Mouse (Mus musculus) MEL (cell line): ENCODE data around the gene Gnaz. TPM values are rescaled to one million over a fixed set of nuclear protein-coding genes. Genes with fewer than 3 reads are reported as not detected.

Experiments used
- DNase-seq: peaks from one replicate; pipeline ENCODE4 v3.0.0; 2011; ENCODE audit warnings: low read depth, low spot score
- H3K27ac ChIP-seq: 2 replicates; pipeline ENCODE4 v1.5.1; 2012; ENCODE audit warnings: low read depth, mild to moderate bottlenecking, control low read depth, low read length, moderate library complexity; ENCODE audit not compliant: control insufficient read depth
- H3K27me3 ChIP-seq, 2 experiments: fragments of 150-350 bp in 1 of 2; sonication (generic) in 1 of 2; 2 replicates each; pipeline ENCODE4 v1.6.1; 2012; ENCODE audit warnings: low read length in 2 of 2, mild to moderate bottlenecking in 2 of 2, improper control_type of control experiment in 1 of 2, moderate library complexity in 1 of 2; ENCODE audit not compliant: insufficient read depth in 2 of 2, control insufficient read depth in 1 of 2
- H3K36me3 ChIP-seq, 2 experiments: 2 replicates each; pipeline ENCODE4 v1.6.1; 2012 to 2014; ENCODE audit warnings: low read length in 2 of 2, improper control_type of control experiment in 1 of 2, inconsistent platforms in 1 of 2, mild to moderate bottlenecking in 1 of 2; ENCODE audit not compliant: insufficient read depth in 2 of 2, control insufficient read depth in 1 of 2
- H3K4me1 ChIP-seq, 2 experiments: fragments of 150-350 bp in 1 of 2; sonication (generic) in 1 of 2; 2 replicates each; pipeline ENCODE4 v1.6.1; 2012; ENCODE audit warnings: low read length in 2 of 2, improper control_type of control experiment in 1 of 2, mild to moderate bottlenecking in 1 of 2; ENCODE audit not compliant: insufficient read depth in 2 of 2, control insufficient read depth in 1 of 2
- H3K4me3 ChIP-seq, 2 experiments: fragments of 150-350 bp in 1 of 2; sonication (generic) in 1 of 2; 2 replicates each; pipeline ENCODE4 v1.5.1; 2012; ENCODE audit warnings: low read depth in 2 of 2, low read length in 2 of 2, mild to moderate bottlenecking in 2 of 2, moderate library complexity in 2 of 2, control low read depth in 1 of 2, improper control_type of control experiment in 1 of 2; ENCODE audit not compliant: control insufficient read depth in 1 of 2, insufficient read depth in 1 of 2
- H3K79me2 ChIP-seq: 2 replicates; pipeline ENCODE4 v1.6.1; 2012; ENCODE audit warnings: mild to moderate bottlenecking, low read length, moderate library complexity; ENCODE audit not compliant: control insufficient read depth, poor library complexity, insufficient read depth
- H3K9ac ChIP-seq: 2 replicates; pipeline ENCODE4 v1.6.1; 2012; ENCODE audit warnings: low read depth, mild to moderate bottlenecking, control low read depth, low read length, moderate library complexity; ENCODE audit not compliant: control insufficient read depth, poor library complexity, severe bottlenecking
- H3K9me3 ChIP-seq: fragments of 150-350 bp; sonication (generic); replicated peaks from 2 replicates; pipeline ENCODE4 v1.6.1; 2012; ENCODE audit warnings: mild to moderate bottlenecking, low read length, improper control_type of control experiment, moderate library complexity; ENCODE audit not compliant: insufficient read depth
- CHD2 ChIP-seq: IDR thresholded peaks from 2 replicates; pipeline ENCODE4 v1.6.1; 2011; ENCODE audit warnings: low read length, improper control_type of control experiment
- CTCF ChIP-seq, 3 experiments: IDR thresholded peaks in 2 of 3; conservative IDR thresholded peaks in 1 of 3; 2 replicates each; pipeline ENCODE4 v1.5.1; 2011 to 2012; ENCODE audit warnings: low read length in 3 of 3, low read depth in 2 of 3, mild to moderate bottlenecking in 2 of 3, improper control_type of control experiment in 1 of 3, inconsistent platforms in 1 of 3, mixed read lengths in 1 of 3, moderate library complexity in 1 of 3; ENCODE audit not compliant: control insufficient read depth in 1 of 3, insufficient read depth in 1 of 3, poor library complexity in 1 of 3, severe bottlenecking in 1 of 3
- E2F4 ChIP-seq: IDR thresholded peaks from 2 replicates; pipeline ENCODE4 v1.6.1; 2011; ENCODE audit warnings: low read depth, low read length, improper control_type of control experiment, borderline replicate concordance
- ETS1 ChIP-seq: IDR thresholded peaks from 2 replicates; pipeline ENCODE4 v1.6.1; 2012; ENCODE audit warnings: low read depth, mild to moderate bottlenecking, inconsistent platforms, low read length, improper control_type of control experiment, moderate library complexity
- GABPA ChIP-seq: IDR thresholded peaks from 2 replicates; pipeline ENCODE4 v1.6.1; 2012; ENCODE audit warnings: low read depth, mild to moderate bottlenecking, inconsistent platforms, low read length, improper control_type of control experiment, moderate library complexity
- JUND ChIP-seq: IDR thresholded peaks from 2 replicates; pipeline ENCODE4 v1.6.1; 2011; ENCODE audit warnings: low read depth, mild to moderate bottlenecking, improper control_type of control experiment, low read length
- MAFK ChIP-seq: IDR thresholded peaks from 2 replicates; pipeline ENCODE4 v1.6.1; 2011; ENCODE audit warnings: low read depth, mild to moderate bottlenecking, low read length, improper control_type of control experiment, borderline replicate concordance
- MYB ChIP-seq: IDR thresholded peaks from 2 replicates; pipeline ENCODE4 v1.6.1; 2011; ENCODE audit warnings: mild to moderate bottlenecking, low read depth, low read length, improper control_type of control experiment
- NELFE ChIP-seq: IDR thresholded peaks from 2 replicates; pipeline ENCODE4 v1.6.1; 2011; ENCODE audit warnings: low read depth, low read length, improper control_type of control experiment
- NRF1 ChIP-seq: IDR thresholded peaks from 2 replicates; pipeline ENCODE4 v1.6.1; 2014; ENCODE audit warnings: low read depth, mild to moderate bottlenecking, inconsistent platforms, low read length, improper control_type of control experiment, moderate library complexity; ENCODE audit not compliant: poor library complexity, insufficient read depth, severe bottlenecking
- POLR2AphosphoS5 ChIP-seq: IDR thresholded peaks from 2 replicates; pipeline ENCODE4 v1.6.1; 2012; ENCODE audit warnings: low read depth, borderline replicate concordance, mild to moderate bottlenecking, inconsistent platforms, low read length, moderate library complexity, mixed read lengths
- RAD21 ChIP-seq: IDR thresholded peaks from 2 replicates; pipeline ENCODE4 v1.6.1; 2011; ENCODE audit warnings: mild to moderate bottlenecking, low read depth, low read length, improper control_type of control experiment
- RCOR1 ChIP-seq: IDR thresholded peaks from 2 replicates; pipeline ENCODE4 v1.6.1; 2012; ENCODE audit warnings: low read depth, mild to moderate bottlenecking, inconsistent platforms, low read length, improper control_type of control experiment
- SIN3A ChIP-seq: IDR thresholded peaks from 2 replicates; pipeline ENCODE4 v1.6.1; 2012; ENCODE audit warnings: low read length, improper control_type of control experiment, inconsistent platforms
- SMC3 ChIP-seq: IDR thresholded peaks from 2 replicates; pipeline ENCODE4 v1.6.1; 2011; ENCODE audit warnings: low read depth, low read length, improper control_type of control experiment
- TAL1 ChIP-seq: IDR thresholded peaks from 2 replicates; pipeline ENCODE4 v1.6.1; 2012; ENCODE audit warnings: mild to moderate bottlenecking, inconsistent platforms, low read length, moderate library complexity, mixed read lengths
- TCF12 ChIP-seq: IDR thresholded peaks from 2 replicates; pipeline ENCODE4 v1.6.1; 2014; ENCODE audit warnings: low read depth, mild to moderate bottlenecking, inconsistent platforms, low read length, improper control_type of control experiment, moderate library complexity
- UBTF ChIP-seq: IDR thresholded peaks from 2 replicates; pipeline ENCODE4 v1.6.1; 2012; ENCODE audit warnings: low read depth, mild to moderate bottlenecking, inconsistent platforms, low read length, improper control_type of control experiment, moderate library complexity, borderline replicate concordance; ENCODE audit not compliant: insufficient read depth
- USF1 ChIP-seq: IDR thresholded peaks from 2 replicates; pipeline ENCODE4 v1.6.1; 2014; ENCODE audit warnings: low read depth, mild to moderate bottlenecking, inconsistent platforms, low read length, improper control_type of control experiment, moderate library complexity
- USF2 ChIP-seq, 2 experiments: IDR thresholded peaks; 2 replicates each; pipeline ENCODE4 v1.6.1; 2011 to 2012; ENCODE audit warnings: improper control_type of control experiment in 2 of 2, low read length in 2 of 2, borderline replicate concordance in 1 of 2, inconsistent platforms in 1 of 2, low read depth in 1 of 2, mild to moderate bottlenecking in 1 of 2; ENCODE audit not compliant: insufficient read depth in 1 of 2
- ZC3H11A ChIP-seq: IDR thresholded peaks from 2 replicates; pipeline ENCODE4 v1.6.1; 2012; ENCODE audit warnings: low read depth, mild to moderate bottlenecking, inconsistent platforms, low read length, improper control_type of control experiment
- ZKSCAN1 ChIP-seq: IDR thresholded peaks from 2 replicates; pipeline ENCODE4 v1.6.1; 2012; ENCODE audit warnings: low read depth, mild to moderate bottlenecking, inconsistent platforms, low read length, improper control_type of control experiment, moderate library complexity
- ZMIZ1 ChIP-seq: IDR thresholded peaks from 2 replicates; pipeline ENCODE4 v1.6.1; 2012; ENCODE audit warnings: low read depth, mild to moderate bottlenecking, inconsistent platforms, low read length, improper control_type of control experiment, moderate library complexity
- ZNF384 ChIP-seq: IDR thresholded peaks from 2 replicates; pipeline ENCODE4 v1.6.1; 2012; ENCODE audit warnings: low read depth, mild to moderate bottlenecking, inconsistent platforms, low read length, improper control_type of control experiment
- polyA plus RNA-seq, 2 experiments: library from polyadenylated mRNA; stranded (reverse) in 1 of 2; unstranded in 1 of 2; fragments of >175 nt in 1 of 2; fragments of >200 nt in 1 of 2; gene quantifications; 2 replicates each; pipeline versions ENCODE4 v1.2.1 to v1.2.4; 2012; ENCODE audit warnings: low replicate concordance in 2 of 2, low read depth in 1 of 2; ENCODE audit not compliant: insufficient read length in 2 of 2, insufficient read depth in 1 of 2, missing spikeins in 1 of 2
- total RNA-seq: library from RNA; depleted of rRNA; stranded (reverse); fragments of 300-350 nt; gene quantifications from 2 replicates; pipeline ENCODE4 v1.2.3, GENCODE M21; 2012

Gene Gnaz
- total and polyA plus RNA-seq, 3 experiments, result not detected

DNA sequence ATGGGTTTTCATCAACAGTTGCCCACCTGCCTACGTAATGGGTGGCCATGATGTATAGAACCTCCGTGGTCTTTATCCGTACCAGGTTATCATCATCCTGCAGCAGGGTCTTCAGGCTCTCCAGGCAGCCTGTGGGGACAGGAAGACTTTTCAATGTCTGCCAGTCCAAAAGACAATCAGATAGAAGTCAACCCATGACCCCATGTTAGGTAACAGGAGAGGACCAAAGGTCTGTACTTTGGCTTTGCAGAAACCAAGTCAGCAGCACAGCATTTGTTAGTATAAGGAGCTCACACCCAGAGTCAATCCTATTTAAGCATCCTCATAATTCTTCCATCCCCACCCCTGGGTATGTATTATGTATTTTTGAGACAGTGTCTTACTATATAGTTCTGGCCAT lies 62.7 kb downstream of the Gnaz start:
- no peak overlapping the region for H3K9ac ChIP-seq
- TF ChIP-seq USF2 (IDR thresholded peaks at IDR 0.05; ENCODE audit: borderline replicate concordance in 1 of 2, insufficient read depth in 1 of 2, low read depth in 1 of 2, low read length in 2 of 2) (no peak), E2F4 (no peak), MAFK (no peak), ZNF384 (no peak), CHD2 (no peak), NELFE (no peak), ZMIZ1 (no peak), CTCF (IDR thresholded peaks at IDR 0.05 in 2 of 3, conservative IDR thresholded peaks at IDR 0.05 in 1 of 3; ENCODE audit: control insufficient read depth in 1 of 3, insufficient read depth in 1 of 3, low read depth in 2 of 3, low read length in 3 of 3, poor library complexity in 1 of 3, severe bottlenecking in 1 of 3) (no peak)

DNA sequence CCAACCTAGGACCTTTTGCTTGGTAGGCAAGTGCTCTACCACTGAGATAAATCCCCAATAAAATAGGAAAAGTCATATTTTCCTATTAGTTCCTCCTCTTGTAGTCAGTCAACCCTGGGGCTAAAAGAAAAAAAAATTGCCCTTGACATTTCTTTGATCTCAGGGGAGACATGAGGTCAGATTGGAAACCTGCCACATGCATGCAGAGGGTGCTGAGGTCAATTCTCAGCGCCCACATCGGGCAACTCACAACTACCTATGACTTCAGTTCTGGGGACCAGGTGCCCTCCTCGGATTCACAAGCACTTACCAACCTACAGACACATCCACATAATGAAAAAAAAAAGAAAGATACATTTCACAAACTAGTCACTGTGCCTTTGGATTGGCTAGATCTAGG lies 63.3 kb downstream of the Gnaz start:
- no peak for TF ChIP-seq ZKSCAN1
- no peak for TF ChIP-seq TCF12
- no peak for TF ChIP-seq TAL1
- no peak for TF ChIP-seq UBTF
- no peak for TF ChIP-seq USF1
- no peak for TF ChIP-seq MYB
- no peak for TF ChIP-seq RAD21
- no peak for TF ChIP-seq RCOR1
- no peak for TF ChIP-seq ZC3H11A
- TF ChIP-seq GABPA, result no peak
- TF ChIP-seq SIN3A, result no peak
- TF ChIP-seq SMC3, result no peak
- TF ChIP-seq NELFE, result no peak
- no peak for TF ChIP-seq JUND
- TF ChIP-seq CTCF (IDR thresholded peaks at IDR 0.05 in 2 of 3, conservative IDR thresholded peaks at IDR 0.05 in 1 of 3; ENCODE audit: control insufficient read depth in 1 of 3, insufficient read depth in 1 of 3, low read depth in 2 of 3, low read length in 3 of 3, poor library complexity in 1 of 3, severe bottlenecking in 1 of 3), result no peak
- TF ChIP-seq ETS1, result no peak
- TF ChIP-seq NRF1, result no peak
- no peak for TF ChIP-seq POLR2AphosphoS5
- no peak for TF ChIP-seq USF2 (IDR thresholded peaks at IDR 0.05; ENCODE audit: borderline replicate concordance in 1 of 2, insufficient read depth in 1 of 2, low read depth in 1 of 2, low read length in 2 of 2)
- no peak for TF ChIP-seq MAFK
- TF ChIP-seq, all 39 proteins: peak for 0
- Histone ChIP-seq H3K36me3 (no peaks in the 10 kb centered on the region), H3K79me2 (no peaks in the 10 kb centered on the region), H3K9me3 (no peaks in the 10 kb centered on the region), H3K27ac (no peak overlapping the region), H3K27me3 (no peaks in the 10 kb centered on the region), H3K9ac (no peak overlapping the region), H3K4me3 (no peak overlapping the region), H3K4me1 (no peaks in the 10 kb centered on the region)
- DNase-seq, result no peak

More for the DNA sequence above, 62.7 kb downstream of the Gnaz start:
- Histone ChIP-seq H3K4me3 (no peak overlapping the region), H3K27ac (no peak overlapping the region), H3K9me3 (no peaks in the 10 kb centered on the region), H3K36me3 (no peaks in the 10 kb centered on the region), H3K4me1 (no peaks in the 10 kb centered on the region), H3K79me2 (no peaks in the 10 kb centered on the region), H3K27me3 (no peaks in the 10 kb centered on the region)
- no peak for DNase-seq
